Mouse (Mus musculus): ENCODE data around the gene Reg4.

- TF ChIP-seq CTCF (IDR thresholded peaks at IDR 0.05; ENCODE audit: control insufficient read depth, insufficient read depth, insufficient replicate concordance, low read depth, low read length) = no peak
- TF ChIP-seq POLR2A (IDR thresholded peaks at IDR 0.05; ENCODE audit: control insufficient read depth, low read depth, low read length) = no peak
These were observed 40.2 kb downstream of the Reg4 start for GRCm38 (mm10) chr3:98262133-98262532.

All from testis, adult 2 months (tissue).